Mouse (Mus musculus): ENCODE results near the gene Ube2r2.

Gene Ube2r2

DNA sequence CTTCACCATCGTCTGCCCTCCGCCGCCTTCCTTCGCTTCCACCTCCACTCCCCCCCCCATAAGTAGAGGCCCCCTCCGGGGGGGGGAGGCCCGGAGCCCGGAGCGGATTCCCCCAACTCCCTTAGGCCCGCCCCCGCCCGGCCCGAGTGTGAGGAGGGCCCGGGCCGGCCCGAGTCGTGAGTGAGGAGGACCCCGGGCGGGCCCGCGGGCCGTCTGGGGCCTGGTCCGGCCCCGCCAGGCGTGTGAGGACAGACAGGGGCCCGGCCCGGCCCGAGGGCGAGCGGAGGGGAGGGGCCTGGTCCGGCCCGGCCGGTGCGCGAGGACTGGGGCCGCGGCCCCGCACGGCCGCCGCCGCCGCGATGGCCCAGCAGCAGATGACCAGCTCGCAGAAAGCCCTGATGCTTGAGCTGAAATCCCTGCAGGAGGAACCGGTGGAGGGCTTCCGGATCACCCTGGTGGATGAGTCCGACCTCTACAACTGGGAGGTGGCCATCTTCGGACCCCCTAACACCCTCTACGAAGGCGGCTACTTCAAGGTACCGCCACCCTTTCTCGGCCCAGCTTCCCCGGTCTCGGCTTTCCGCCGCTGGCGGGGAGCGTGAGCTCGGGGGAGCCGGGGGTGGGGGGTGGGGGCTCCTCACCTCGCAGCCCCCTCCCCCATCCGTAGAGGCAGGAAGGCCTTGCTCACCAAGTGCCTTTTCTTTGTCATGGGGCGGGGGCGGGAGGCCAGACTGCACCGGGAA lies at the start of gene Ube2r2:
TSS of gene Ube2r2 (plus strand) at position 33 of the 743 bp plus-strand sequence.
- peak; percentile 73 to 79 for DNase-seq

DNA sequence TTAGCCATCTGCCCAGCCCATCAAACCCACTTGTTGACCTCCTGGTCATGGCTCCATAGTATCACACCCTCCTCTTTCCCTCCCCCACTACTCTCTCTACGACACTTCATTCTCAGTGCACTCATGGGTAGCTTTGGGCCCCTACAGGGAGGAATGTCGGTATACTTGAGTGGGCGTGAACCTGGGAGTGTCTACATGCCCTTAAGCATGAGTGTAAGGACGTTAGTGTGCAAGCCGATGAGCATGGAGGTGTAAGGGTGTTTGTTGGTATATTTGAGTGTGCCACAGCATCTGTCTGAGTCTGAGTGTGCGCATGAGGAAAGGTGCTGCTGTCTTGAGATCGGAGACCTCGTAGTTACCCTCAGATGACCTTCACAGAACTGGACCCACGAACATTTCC lies 48.6 kb upstream of the Ube2r2 start:
- DNase-seq, result no peak

DNA sequence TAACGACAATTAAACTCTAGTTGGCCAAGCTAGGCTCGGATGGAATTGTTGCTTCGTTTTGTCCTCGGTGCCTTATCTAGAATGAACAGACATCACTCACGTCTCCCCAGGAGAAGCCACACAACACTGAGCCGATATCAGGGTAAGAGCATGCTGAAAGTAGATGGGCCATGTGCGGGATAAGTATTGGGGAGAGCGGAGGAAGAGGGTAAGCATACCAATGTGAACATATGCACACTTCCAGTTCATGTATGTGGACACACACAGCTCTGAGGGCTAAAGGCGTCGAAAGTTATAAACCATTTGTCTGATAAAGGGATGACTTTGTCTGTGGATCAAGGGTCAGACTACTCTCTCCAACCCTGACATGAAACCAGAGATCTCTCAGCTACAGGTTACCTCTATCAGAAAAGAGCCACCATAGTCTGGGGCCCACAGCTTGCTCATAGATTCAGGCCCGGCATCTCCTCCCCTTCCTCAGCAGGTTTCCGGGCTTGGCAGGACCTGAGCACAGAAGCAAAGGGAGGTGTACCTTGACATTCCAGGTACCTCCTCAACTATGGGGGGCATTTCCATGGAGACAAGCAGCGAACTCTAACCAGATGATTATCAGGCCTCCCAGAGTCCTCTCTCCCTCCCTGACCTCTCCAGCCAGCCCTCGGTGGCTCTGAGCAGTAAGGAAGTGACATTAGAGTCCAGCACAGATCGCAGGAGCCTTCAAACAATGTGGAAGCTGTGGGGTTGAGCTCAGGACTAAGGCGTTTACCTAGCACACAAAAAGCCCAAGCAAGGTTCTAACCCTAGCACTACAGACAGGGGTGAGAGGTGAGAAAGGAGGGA lies 47.9 kb upstream of the Ube2r2 start:
- no peak for DNase-seq

DNA sequence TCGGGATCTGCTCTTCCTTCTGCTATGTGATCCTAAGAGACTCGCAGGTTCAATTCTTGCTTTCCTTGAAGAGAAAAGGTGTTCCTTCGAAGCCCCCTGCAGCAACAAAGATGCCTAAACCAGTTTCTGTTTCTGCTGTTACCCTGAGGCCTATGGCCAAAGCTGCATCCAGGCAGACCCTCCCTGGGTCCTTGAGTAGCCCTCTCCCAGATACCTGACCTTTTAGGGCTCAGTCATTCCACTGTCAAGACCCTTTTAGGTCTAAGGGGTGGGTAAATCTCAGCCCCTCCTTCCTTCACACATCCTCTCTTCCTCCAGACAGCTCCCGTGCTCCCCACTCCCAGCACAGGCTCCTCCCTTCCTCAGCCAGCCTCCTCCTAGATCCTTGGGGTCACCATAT lies 46.4 kb upstream of the Ube2r2 start:
- DNase-seq, result no peak

DNA sequence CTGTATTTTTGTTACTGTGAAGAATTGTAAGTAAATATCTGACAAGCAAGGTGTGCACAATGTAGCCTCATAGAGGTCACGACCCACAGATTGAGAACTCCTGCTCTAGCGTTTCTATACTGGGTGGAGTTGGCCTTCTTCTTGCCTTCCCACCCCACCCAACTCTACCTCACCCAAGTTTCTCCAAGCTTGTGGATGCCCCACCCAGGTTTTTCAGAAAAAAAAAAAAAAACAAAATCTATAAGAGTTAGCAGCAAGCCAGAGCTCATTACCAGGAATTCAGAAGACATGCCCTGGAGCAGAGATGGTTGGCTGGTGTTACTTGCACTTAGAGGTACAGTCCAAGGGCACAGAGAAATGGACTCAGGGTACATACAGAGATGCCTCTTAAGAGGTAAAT lies 45.8 kb upstream of the Ube2r2 start:
- DNase-seq, result no peak

DNA sequence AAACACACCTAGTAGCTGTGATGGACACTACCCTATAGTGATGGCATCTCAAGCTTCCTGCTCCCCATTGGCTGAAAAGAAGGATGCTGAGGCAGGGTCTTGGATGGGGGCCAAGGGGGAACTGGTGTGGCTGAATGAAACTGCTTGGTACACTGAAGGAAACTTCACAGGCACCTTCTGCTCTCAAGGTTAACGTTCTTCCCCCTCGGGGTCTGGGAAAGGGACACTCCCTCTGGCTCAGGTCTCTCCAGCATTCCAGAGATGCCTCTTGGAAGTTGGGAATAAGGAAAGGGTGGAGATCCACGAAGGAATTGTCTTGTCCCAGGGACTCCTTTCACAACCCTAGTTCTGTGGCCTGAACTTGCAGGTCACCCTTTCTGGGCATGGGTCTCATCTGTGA lies 44.2 kb upstream of the Ube2r2 start:
- DNase-seq, result no peak

DNA sequence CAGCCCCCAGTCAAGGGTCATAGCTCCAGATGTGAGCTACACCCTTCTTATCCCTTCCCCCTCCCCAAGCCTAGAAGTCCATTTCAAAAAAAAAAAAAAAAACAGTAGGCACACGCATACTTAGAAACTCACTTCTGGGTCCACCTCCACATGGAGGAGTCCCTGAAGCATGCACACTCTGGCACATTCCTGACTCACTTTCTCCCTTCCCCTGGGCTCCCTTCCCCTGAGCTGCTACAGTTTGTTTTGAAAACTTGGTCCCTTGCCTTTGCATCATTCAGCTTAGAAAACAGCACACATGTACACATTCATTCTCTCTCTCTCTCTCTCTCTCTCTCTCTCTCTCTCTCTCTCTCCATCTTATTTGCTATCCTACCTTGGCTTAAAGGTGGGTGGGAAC lies 42.6 kb upstream of the Ube2r2 start:
- no peak for DNase-seq

DNA sequence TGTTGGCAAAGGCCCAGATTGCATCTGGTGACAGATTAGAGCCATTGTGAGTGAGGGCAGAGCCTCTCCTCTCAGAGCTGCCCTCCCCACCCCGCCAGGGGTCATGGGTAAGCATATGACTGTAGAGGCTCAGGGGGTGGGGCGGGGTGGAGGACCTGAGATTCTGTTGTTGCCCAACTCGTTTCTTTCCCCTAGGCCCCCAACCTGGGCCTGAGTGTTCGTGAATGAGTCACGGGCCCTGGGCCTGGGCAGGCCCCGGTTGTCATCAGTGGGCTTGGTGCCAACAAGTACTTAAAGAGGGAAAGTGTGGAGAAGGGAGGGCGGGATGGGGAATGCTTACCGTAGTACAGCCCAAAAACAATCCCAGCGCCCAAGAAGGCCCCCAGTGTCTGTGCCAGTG lies 41.2 kb upstream of the Ube2r2 start:
- DNase-seq, result no peak

DNA sequence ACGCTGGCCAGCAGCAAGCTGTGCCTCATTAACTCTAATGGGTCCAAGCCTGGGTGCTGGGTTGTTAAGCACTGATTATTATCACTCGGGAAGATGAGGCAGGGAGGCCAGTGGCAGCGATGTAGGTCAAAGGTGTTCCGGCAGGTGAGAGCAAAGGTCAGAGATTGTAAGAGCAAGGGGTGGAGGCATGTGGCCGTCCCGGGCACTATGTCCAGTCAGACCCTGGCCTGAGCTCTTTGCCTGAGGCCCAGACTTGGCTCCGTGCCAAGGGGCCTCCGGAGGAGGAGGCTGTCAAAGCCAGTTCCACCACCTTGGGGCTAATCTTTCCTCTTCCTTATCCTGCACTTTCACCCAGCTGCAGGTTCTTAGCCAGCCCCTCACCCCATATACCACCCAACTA lies 39.4 kb upstream of the Ube2r2 start:
- no peak for DNase-seq

DNA sequence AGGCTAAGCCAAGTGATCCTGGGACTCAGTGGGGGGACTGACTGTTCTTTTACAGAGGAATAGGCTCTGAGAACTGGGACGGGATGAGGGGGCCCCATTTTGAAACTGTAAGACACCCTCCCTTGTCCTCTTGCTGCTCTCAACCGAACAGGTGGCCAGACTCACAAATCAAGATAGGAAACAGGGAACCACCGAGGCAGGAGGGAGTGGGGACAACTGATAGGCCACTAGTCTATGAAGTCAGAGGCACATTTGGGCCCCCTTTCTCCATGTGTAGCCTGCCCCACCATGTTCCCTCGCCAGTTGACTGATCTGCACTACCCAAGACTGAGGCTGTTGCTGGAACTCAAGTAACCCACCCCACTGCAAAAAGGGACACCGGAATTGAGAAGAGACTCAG lies 38.7 kb upstream of the Ube2r2 start:
- DNase-seq, result no peak

DNA sequence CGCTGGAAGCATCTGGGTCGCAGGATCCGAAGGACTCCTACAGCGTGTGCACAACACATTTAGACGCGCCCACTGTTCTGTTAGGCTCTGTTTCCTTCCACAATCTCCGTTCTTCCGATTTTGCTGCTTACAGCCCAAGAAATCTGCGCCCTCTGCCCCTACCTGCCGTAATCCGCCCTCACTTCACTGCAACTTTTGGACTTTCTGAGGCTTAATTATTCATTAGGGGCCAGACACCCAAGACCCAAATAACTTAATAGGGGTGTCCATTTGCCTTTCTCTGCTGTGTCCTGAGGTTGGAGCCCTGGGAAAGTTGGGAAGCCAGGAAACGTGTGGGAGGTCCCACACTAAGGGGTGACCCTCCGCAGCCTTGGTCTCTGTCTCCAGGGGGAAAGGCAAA lies 38.2 kb upstream of the Ube2r2 start:
- no peak for DNase-seq

DNA sequence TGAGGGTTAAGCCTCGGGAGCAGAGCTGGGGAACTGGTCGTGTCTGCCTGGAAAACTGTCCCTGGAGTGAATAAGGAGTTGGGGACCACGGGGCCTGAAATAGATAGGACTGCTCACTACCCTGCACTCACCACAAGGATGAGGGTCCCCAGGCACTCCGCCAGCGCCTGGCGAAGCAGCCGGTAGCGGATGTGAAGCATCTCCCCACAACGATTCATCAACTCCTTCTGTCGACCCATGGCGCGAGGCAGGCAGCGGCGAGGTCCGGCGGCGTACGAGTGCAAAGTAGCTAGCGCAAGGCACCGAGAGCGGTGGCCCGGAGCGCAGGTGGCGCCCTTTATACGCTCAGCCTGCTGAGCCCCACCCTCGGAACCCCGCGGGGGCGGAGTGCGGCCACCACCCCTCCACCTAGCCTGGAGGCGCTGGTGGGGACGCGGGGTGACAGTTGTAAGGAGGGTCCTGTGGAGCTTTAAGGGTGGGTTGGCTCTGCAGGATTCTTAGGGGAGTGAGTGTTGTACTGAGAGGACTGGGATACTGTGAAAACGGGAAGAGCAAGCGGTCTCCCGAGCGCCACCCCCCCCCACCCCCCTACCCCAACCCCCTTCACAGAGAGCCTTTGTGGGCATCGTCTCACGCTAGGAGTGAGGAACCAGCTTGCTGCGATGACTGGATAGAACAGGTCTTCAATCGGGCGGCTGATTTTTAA lies 37.5 kb upstream of the Ube2r2 start, which contains the start of gene Aqp3:
TSS of gene Aqp3 (minus strand) at position 313 of the 706 bp plus-strand sequence.
- peak; percentile 58 to 66 for DNase-seq

DNA sequence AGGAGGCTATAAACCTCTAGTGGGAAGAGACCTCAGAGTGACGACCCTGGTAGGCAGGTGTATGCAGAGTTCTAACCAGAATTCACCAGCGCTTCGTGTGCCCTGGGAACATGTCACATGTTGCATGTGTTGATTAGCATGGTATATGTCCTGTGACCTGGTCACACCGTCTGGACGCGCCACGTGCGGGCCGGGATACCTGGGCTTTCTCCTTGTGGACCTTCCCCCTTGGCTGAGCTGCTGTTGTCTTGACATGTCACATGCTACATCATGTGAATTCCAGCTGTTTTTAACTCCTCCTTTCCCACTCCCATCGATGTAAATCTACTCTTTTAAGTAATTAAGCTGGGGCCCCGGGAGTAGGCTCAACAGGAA lies 37.0 kb upstream of the Ube2r2 start:
- DNase-seq, result no peak

DNA sequence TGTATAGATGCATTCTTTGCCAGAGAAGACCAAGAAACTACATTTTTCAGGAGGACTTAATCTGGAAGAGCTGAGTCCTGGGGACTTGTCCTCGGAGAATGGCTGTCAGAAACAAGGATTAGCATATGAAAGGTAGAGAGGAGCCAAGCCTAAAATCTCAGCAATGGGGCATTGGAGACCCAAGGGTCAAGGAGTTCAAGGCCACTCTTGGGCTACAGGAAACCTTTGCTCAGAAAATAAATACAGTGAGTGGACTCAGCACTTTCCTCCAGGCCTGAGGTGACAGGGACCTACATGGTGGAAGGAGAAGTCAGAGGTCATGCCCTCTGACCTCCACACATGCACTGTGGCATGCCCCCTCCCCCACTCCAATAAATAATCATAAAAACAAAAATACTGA lies 34.6 kb upstream of the Ube2r2 start:
- DNase-seq, result no peak

DNA sequence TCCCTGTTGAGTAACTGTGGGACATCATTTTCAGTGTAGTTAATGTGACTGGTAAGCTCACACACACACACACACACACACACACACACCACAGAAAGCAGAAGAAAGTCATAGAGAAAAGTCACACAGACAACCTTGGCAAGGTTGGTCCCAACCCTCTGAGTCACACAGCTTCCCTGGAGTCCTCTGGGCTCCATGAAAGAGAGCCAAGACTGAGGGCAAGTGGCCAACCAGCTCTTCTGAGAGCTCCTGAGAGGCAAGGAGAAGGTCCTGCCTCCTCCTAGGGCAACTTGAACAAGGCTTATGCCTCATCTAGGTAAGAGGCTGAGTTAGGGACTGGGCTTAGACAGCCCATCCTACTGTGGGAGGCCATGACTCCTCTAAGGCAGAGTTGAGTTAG lies 32.6 kb upstream of the Ube2r2 start:
- DNase-seq, result no peak

DNA sequence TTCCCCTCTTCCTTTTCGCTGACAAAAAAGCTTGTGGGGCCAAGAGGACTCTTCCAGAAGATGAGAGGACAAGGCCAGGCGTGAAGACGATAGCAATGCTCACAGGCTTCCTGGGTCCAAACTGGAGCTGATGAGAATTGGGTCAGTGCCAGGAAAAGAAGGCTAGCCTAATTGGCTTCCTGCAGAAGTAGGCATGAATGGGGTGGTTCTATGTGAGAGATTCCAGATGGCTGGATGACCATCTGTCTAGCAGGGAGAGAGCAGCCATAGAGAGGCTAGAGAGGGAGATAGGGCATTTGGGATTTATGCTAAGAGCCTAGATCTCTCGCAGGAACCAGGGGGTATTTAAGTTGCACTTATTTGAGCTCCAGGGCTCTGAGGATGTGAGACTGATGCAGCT lies 28.1 kb upstream of the Ube2r2 start:
- DNase-seq, result peak; percentile 76 to 79

DNA sequence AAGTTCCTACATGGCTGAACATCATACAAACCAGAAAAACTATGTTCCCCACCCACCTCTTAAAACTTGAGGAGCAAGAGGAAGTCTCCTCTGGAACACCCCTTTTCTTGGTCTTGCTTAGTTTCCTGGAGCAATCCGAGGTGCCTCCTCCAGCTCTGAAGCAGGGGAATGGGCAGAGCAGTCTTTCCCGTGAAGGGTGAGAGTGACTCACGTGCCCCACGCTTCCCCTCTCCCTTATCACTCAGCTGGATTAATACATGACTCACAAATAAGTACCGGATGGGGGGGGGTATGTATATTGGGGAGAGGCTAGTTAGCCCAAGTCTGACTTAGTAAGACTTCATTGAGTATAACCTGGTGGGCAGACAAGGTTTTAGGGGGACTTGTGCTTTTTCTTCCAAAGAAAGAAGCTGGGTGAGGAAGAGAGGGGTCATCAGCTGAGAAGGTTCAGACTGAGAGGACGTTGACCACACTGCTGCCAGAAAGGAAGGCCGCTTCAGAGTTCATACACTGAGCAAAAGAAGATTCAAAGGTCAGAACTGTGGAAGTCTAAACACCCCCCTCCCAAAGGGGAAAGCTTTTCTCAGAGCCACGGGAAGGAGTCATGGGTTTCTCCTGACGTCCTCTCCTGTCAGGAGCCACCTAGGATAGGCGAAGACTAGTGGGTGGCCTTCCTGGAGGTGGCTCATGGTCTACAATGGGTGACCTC lies 26.7 kb upstream of the Ube2r2 start:
- no peak for DNase-seq

DNA sequence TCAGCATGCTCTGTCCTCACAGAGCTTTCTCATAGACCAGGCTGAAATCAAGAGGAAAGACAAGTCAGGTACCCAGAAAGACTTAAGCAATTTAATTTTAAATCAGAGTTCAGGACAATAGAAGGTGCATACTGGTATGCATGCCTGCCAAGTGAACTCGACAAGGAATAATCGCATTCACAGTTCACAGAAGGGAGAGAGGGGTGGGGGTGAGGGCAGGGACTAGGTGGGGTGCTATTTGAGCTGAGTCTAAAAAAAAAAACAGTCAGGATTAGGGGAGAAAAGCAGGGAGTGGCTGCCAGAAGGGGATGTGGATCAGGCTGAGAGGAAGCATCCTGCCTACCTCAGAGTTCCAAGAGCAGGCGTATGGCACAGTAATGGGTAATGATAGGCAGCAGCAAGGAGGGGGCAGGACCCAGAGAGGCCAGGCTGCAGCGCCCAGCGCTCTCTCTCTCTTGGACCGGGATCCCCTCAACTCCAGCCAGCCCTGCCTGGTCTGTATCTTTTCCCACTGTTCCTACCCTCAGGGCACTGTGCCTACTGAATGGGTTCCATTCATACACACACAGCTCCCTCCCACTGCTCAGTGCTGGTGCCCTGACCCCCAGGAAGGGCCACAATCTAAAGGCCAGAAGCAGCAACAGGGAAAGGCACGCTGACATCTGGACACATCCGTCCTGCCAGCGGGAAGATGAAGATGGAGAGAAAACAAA lies 21.0 kb upstream of the Ube2r2 start:
- no peak for DNase-seq

DNA sequence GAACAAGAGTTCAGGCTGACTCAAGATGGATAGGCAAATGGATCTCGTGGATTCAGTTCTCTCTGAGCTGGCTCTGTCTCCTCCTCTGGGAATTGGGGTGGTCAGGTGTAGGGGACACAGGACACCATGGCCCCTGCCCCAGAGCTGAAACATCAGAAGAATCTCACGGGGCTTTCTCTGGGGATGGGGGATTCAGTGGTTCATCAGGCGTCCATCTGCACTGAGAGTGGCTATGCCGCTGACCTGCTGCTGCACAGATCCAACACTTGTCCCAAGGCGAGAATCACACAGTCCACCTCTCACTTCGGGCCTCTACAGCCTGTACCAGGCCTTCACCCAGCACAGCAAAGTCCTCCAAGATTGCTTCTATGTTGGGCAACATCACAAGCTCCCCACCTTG lies 20.5 kb upstream of the Ube2r2 start:
- DNase-seq, result no peak

DNA sequence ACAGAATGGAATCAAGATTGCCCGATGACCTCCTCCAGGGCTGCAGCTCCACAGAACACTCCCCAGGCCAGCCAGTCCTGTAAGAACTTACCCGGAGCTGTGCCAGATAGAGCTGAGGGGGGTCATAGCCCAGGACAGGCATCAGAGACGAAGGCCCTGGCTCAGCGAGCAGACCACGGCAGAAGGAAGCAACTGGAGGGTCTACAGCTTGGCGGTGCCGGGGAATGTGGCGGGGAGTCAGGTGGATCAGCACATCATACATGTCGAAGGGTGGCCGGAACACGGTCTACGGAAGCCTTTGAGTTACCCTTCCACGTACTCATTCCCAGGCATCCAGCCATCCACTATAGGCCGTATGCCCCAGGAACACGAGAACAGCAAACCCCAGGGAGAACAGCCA lies 19.8 kb upstream of the Ube2r2 start:
- no peak for DNase-seq

DNA sequence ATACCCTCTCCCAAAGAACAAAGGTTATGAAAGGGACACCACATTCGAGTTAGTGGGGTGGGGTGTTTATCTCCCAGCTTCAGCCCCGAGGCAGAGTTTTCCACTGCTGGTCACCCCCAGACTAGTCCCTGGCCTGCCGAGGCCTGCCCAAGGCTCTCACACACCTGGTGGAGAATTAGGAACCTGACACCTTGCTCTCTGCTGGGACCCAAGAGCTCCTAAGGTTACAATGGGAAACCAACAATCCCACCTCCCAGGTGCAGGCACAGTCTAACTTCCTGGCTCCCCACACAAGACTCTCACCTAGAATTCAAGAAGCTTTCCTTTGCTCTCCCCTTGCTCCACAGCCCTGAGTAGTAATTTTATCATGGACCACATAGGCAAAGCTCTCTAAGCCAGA lies 18.7 kb upstream of the Ube2r2 start:
- DNase-seq, result no peak

DNA sequence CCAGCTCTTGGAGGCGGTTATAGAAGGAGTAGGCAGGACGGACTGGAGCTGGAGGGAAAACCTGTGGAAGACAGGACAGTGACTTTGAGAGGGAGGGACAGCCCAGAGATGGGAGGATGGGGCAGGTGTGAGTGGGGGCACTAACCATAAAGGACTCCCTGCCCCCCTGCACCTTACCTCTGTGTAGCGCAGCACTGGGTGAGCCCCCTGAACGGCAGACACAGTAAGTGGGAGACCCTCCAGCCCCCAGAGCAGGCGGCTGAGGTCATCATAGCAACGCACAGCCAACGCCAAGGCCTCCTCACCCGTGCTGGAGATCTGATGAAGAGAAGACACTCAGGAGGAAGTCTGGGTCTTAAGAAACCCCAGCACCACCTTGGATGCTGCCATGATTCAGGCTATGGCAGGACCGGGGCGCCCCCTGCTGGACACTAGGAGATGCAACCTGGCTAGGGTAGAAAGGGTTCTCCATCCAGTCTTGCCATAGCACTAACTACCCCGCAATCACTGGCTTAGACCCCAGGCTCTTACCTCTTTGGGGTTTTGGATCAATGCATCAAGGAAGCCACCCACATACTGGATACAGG lies 16.7 kb upstream of the Ube2r2 start:
- DNase-seq, result peak; percentile 81 to 84

Data from cerebellum, postnatal 10 days (tissue).